Mouse (Mus musculus) urinary bladder, adult 2 months (tissue): Measurements from ENCODE around the gene Tbx4. TPM values are rescaled to one million over a fixed set of nuclear protein-coding genes. Genes with fewer than 3 reads are reported as not detected.

Experiments used
- DNase-seq: peaks from one replicate; pipeline ENCODE4 v3.0.0; 2022; ENCODE audit warnings: low spot score
- polyA plus RNA-seq: library from polyadenylated mRNA; depleted of rRNA; stranded (reverse); fragments of >200 nt; gene quantifications from 2 replicates; pipeline ENCODE4 v1.2.3, GENCODE M21; 2012

Tbx4 gene
- polyA plus RNA-seq, 1 experiment: 17.1 TPM

GRCm38 (mm10) chr11:85857997-85858698 is 28.1 kb upstream of the Tbx4 start:
- DNase-seq: no peak

- DNase-seq: no peak
These were observed 21.9 kb upstream of the Tbx4 start for GRCm38 (mm10) chr11:85864363-85864762.

DNA sequence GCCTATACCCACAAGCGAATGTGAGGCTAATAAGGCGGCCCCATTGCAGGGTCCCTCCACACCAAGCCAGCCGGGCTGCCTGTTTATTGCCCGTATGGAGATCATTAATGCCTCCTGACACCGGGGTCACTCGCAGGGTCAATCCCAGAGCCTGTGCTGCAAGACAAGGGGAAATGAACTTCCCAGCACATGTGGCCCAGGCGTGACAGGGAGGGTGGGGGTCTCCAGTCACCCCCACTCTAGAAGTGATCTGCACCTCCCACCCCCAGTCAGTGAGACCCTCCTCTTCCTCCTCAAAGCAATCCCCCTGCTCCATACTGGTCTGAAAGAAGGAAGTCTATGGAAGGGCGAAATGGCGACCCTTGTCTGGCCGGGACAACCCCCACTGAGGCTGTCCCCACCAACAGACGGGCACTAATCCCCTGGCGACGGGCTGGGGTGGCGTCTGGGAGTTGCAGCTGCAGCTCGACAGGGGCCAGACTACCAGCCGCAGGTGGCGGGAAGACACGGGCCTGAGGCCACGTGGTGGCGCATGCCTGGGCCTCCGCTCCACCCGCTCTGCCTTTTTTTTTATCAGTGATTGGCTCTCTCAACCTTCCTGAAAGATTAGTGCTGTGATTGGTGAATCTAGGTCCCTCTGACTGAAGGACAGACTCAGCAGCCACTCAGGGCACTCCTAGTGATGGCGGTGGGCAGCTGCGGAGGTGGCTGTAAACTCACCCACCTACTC is 10.0 kb upstream of the Tbx4 start:
- DNase-seq: no peak

- no peak for DNase-seq
These were observed 1.7 kb upstream of the Tbx4 start for GRCm38 (mm10) chr11:85884498-85884897.

DNA sequence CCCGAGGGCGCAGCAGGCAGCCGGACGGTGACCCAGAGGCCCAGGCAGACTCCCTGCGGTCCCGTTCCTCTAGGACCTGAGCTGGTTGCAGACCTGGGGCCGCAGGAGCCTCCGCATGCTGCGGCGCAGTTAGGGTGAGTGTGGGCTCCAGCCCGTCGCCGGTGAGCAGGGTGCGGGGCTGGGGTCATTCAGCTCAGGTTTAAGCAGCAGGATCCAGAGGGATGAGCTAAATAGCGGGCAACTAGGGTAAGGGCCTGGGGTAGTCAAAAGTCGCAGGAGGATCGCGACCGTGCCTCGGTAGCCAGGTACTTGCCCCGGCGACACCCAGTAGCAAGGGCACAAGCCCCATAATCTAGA is 185 bp downstream of the Tbx4 start:
- DNase-seq: no peak

GRCm38 (mm10) chr11:85887273-85887672 is 1.1 kb downstream of the Tbx4 start:
- DNase-seq: no peak

- no peak for DNase-seq
These were observed 1.7 kb downstream of the Tbx4 start for GRCm38 (mm10) chr11:85887801-85888450.

- no peak for DNase-seq
These were observed 2.3 kb downstream of the Tbx4 start for GRCm38 (mm10) chr11:85888451-85888961.

DNA sequence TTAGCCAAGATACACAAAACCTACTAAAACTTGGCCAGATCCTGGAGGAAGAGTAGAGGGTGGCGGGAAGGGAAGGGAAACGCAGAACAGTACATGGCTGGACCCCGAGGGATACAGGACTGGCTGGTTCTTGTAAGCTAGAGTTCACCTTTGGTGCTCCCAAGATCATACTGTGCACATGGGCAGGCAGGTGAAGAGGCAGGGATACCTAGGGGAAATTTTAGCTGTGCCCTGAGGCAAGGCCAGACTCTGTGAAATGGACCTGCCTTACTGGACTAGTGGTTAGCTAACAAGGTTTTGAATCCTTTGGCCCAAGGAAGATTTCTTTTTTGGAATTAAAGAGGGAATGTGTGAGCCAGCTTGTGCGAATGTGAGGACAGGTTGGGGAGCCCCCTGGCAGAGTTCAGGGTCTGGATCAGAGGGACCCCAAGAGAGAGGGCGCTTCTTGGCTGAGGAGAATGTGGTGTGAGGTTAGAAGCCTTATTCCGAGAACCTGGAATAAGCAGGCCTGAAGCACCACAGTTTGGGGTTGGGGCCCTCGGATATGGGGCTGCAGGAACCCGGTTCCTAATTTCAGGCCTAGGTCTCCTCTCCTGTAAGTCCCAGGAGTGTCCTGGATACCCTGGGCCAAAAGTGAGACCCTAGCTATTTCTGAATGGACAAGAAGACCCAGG is 3.0 kb downstream of the Tbx4 start:
- no peak for DNase-seq

- no peak for DNase-seq
These were observed 3.7 kb downstream of the Tbx4 start for GRCm38 (mm10) chr11:85889730-85890562.

- DNase-seq: no peak
These were observed 4.3 kb downstream of the Tbx4 start for GRCm38 (mm10) chr11:85890563-85890845.

GRCm38 (mm10) chr11:85891010-85891691 is 4.9 kb downstream of the Tbx4 start:
- no peak for DNase-seq

DNA sequence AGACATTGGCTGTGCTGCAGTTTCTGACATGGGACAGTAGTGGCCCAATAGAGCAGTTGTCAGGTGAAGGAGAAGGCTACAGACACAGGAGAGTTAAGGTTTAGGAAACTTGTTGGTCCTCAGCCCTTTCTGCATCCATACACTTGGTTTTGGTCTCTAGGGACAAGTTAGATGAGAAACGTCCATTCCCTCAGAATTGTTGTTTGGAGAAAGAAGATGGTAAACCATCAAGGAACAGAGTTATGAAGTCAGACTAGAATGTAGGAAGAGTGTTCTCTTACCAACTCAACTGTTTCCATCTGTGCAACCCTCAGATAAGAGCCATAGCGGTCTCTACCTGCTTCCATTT is 5.4 kb downstream of the Tbx4 start:
- no peak for DNase-seq

- DNase-seq: no peak
These were observed 6.5 kb downstream of the Tbx4 start for GRCm38 (mm10) chr11:85892771-85893170.

DNA sequence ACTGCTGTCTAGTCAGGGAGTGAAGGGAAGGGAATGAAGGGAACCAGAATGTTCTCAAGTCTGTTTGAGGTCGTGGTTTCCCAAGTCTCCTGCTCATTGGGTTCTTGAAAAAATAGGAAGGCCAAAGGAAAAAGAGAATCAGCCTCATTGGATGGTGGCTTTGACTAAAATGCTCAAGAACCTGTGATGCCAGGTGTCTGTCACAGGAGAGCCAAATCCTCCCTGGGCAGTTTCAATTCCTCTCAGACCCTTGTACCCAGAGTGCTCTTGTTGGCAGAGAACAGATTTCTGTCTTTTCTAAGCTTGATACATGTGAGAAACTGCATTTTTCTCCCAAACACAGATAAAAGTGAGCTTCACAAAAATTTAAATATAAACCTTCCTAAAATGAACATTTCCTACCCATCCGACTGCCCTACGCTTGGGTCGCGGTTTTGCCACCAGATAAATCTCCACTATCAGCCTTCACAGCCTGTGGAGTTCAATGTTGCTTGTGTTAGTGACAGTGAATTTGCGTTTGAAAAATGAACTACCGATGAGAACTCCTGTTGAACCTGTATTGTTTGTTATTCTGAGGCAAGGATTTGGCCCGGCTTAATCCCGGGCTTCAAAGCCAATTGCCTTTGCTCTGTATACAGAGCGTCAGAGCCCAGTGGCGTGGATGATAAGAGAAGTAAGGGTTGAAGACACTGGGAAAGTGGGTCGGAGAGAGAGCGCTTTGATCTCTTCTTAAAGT is 7.3 kb downstream of the Tbx4 start:
- DNase-seq: no peak

GRCm38 (mm10) chr11:85894136-85894530 is 7.9 kb downstream of the Tbx4 start:
- DNase-seq: no peak

GRCm38 (mm10) chr11:85894731-85895545 is 8.7 kb downstream of the Tbx4 start:
- no peak for DNase-seq

- no peak for DNase-seq
These were observed 10.2 kb downstream of the Tbx4 start for GRCm38 (mm10) chr11:85896335-85896985.

- no peak for DNase-seq
These were observed 14.1 kb downstream of the Tbx4 start for GRCm38 (mm10) chr11:85900291-85900690.
